Mouse (Mus musculus): ENCODE measurements around the gene Tmem178. TPM values are rescaled to one million over a fixed set of nuclear protein-coding genes. Genes with fewer than 3 reads are reported as not detected.

The Tmem178 gene
- total RNA-seq, 2 experiments from 2014 or later: 101 to 111 TPM

DNA sequence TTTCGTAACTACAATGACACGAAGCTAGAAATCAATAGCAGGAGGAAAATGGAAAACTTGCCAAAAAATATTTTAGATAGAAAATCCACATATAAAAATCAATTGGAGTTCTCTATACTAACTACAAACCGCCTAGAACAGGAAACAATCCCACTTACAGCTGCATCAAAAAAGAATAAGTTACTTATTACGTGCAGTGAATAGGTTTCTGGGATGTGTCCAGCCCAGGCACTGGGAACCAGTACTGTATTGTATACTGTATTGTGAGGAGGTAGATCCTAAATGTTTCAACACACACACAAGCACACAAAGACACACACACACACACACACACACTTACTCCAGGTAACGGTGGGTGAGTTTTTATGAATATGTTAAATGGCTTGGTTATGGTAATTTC, 32.8 kb downstream of the Tmem178 start:
- Histone ChIP-seq H3K4me3 (no peak overlapping the region), H3K27ac (no peak overlapping the region)
- no peak for TF ChIP-seq CTCF (conservative IDR thresholded peaks at IDR 0.05)
- DNase-seq (ENCODE audit: low spot score in 2 of 2): no peak

DNA sequence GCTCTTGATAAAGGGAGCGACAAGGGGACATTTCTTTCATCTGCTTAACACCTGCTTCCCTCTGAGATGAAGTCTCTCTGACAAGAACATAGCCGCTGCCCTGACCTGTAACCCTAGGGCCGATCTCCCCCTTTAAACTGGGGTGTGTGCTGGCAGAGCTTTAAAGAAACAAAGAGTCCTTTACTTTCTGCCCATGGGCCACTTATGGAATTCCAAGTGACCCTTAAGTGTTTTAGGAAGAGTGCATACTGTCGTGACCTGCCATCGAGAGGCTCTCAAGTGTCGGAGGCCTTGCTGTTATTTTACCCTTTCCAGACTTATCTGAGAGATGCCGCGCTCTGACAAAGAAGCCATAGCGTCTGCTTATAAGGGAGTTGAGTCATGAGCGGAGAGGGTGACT, 35.7 kb downstream of the Tmem178 start:
- Histone ChIP-seq H3K4me3 (no peak overlapping the region), H3K27ac (peak overlapping the region; percentile 7; the same call in 1 of the 2 replicates)
- TF ChIP-seq CTCF (conservative IDR thresholded peaks at IDR 0.05): no peak
- DNase-seq (ENCODE audit: low spot score in 2 of 2): no peak

GRCm38 (mm10) chr17:80981721-80982411, 37.4 kb downstream of the Tmem178 start:
- H3K27ac ChIP-seq: peak overlapping the region; percentile 92
- peak in 1 of 2 experiments; percentile 34 for DNase-seq (ENCODE audit: low spot score in 2 of 2)
- TF ChIP-seq CTCF (conservative IDR thresholded peaks at IDR 0.05): no peak
- H3K4me3 ChIP-seq: peak overlapping the region; percentile 6; the same call in 1 of the 2 replicates

GRCm38 (mm10) chr17:80982412-80982787, 38.0 kb downstream of the Tmem178 start:
- TF ChIP-seq CTCF (conservative IDR thresholded peaks at IDR 0.05): peak; percentile 97
- Histone ChIP-seq H3K4me3 (peak overlapping the region; percentile 23), H3K27ac (peak overlapping the region; percentile 92)
- peak; percentile 93 to 95 for DNase-seq (ENCODE audit: low spot score in 2 of 2)

DNA sequence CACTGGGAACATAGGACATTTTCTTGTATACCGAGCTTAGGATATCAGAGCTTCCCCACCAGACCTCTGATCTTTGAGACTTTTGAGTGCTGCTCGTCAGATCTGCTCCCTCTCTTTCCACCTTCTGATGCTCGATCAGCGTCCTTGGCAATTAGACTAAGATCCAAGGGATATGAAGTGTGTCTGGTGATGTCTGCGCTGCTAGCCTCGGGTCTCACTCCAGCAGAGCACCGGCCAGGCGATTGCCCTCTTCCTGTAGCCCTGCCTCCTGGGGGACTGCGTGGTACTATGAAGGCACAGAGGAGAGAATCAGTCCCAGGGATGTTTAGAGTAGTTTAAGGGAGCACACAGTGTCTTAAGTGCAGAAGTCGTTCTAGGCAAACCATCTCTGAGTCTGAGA, 38.5 kb downstream of the Tmem178 start:
- DNase-seq (ENCODE audit: low spot score in 2 of 2): no peak
- Histone ChIP-seq H3K27ac (peak overlapping the region; percentile 92), H3K4me3 (peak overlapping the region; percentile 23)
- TF ChIP-seq CTCF (conservative IDR thresholded peaks at IDR 0.05): no peak

DNA sequence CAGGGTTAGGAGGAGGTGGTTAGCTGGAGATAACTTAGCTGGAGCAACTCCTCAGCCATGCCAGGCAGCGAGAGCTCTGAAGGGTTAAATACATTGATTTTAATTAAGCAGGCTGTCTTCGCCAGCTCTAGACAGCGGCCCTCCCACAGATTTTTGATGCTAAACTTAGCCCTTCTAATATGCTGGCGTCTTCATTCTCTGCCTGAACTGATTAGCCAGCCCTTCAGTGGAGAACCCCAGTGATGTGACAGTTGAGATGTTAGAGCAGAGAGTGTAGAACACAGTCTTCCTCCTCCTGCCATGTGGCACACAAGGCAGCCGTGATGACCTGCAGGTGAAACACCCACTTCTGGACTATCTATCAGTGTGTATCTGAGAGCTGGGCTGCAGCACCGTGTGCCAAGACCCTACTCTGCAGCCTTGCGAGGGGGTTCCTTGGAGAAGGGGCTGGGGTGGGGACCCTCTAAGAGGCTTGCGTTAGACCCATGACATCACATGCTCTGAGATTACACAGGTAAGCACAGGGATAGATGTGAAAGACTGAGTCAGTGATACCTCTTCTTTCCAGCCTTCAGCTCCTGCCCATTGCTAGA, 47.2 kb downstream of the Tmem178 start:
- DNase-seq (ENCODE audit: low spot score in 2 of 2): no peak
- no peak overlapping the region for H3K27ac ChIP-seq
- no peak for TF ChIP-seq CTCF (conservative IDR thresholded peaks at IDR 0.05)

GRCm38 (mm10) chr17:80997226-80997625, 52.8 kb downstream of the Tmem178 start:
- no peak for TF ChIP-seq CTCF (conservative IDR thresholded peaks at IDR 0.05)
- Histone ChIP-seq H3K4me3 (no peak overlapping the region), H3K27ac (0 out of 2 replicates have a peak overlapping the region, but pooled peaks have one; percentile 18)
- DNase-seq (ENCODE audit: low spot score in 2 of 2): no peak

More for the DNA sequence above, 47.2 kb downstream of the Tmem178 start:
- H3K4me3 ChIP-seq: no peak overlapping the region

GRCm38 (mm10) chr17:80998958-80999357, 54.5 kb downstream of the Tmem178 start:
- Histone ChIP-seq H3K27ac (no peak overlapping the region), H3K4me3 (no peak overlapping the region)
- TF ChIP-seq CTCF (conservative IDR thresholded peaks at IDR 0.05): no peak
- DNase-seq (ENCODE audit: low spot score in 2 of 2): no peak

- TF ChIP-seq CTCF (conservative IDR thresholded peaks at IDR 0.05): no peak
- no peak overlapping the region for H3K27ac ChIP-seq
- DNase-seq (ENCODE audit: low spot score in 2 of 2): no peak
- no peak overlapping the region for H3K4me3 ChIP-seq
These were observed 56.6 kb downstream of the Tmem178 start for GRCm38 (mm10) chr17:81001010-81001409.

DNA sequence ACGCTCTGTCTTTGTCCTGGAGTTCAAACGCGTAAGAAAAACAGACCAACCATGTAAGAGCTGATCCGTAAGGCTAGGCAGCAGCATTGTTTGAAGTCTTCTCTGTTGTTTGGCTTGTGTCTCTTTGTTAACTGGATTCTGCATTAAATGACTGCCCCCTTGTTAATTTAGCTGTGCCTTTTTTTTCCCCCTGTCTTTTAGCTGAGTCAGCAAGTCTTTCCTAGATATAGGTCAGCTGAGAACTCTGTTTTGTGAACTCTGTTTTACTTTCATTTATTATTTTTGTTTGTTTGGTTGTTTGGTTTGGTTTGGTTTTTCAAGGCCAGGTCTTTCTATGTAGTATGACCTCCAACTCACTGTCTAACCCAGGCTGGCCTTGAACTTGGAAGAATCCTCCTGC, 57.2 kb downstream of the Tmem178 start:
- DNase-seq (ENCODE audit: low spot score in 2 of 2): no peak
- Histone ChIP-seq H3K27ac (no peak overlapping the region), H3K4me3 (no peak overlapping the region)
- TF ChIP-seq CTCF (conservative IDR thresholded peaks at IDR 0.05): no peak

DNA sequence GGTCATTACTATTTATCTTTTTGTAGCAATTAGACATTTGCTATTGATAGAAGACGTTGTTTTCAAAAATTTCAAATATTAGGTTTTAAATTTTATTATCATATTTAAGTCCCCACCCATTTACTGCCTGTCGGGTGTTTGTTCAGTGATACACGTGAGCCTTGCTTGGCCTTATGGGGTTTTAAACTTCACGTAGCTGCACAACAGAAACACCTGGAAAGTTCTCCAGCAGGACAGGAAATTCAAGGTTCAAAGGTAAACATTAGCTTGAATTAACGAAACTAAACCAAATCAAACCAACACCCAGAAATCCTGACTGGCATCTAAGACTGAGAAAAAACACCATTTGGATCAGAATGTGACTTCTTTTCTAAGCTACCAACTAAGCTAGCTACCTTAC, 57.7 kb downstream of the Tmem178 start:
- no peak for TF ChIP-seq CTCF (conservative IDR thresholded peaks at IDR 0.05)
- Histone ChIP-seq H3K27ac (no peak overlapping the region), H3K4me3 (no peak overlapping the region)
- no peak for DNase-seq (ENCODE audit: low spot score in 2 of 2)

DNA sequence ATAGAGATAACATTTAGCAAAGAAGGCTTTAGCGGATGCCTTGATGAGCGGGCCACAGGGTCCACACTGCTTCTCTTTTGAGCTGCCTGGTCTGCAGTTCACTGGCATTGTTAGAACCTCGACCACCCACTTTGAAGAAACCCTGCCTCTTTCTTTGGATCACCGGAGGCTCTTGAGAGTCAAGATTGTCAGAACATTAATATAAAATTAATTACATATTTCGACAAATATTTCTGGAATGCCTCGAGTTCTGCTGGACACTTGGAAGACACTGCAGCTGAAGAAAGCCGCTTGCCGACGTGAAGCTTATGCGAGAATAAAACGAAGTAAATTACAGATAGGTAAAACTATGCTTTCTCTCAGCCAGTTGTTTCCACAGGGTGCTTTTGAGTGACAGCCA, 60.0 kb downstream of the Tmem178 start:
- H3K4me3 ChIP-seq: no peak overlapping the region
- no peak for TF ChIP-seq CTCF (conservative IDR thresholded peaks at IDR 0.05)
- DNase-seq (ENCODE audit: low spot score in 2 of 2): no peak
- no peak overlapping the region for H3K27ac ChIP-seq

GRCm38 (mm10) chr17:81005292-81005691, 60.9 kb downstream of the Tmem178 start:
- TF ChIP-seq CTCF (conservative IDR thresholded peaks at IDR 0.05): no peak
- DNase-seq (ENCODE audit: low spot score in 2 of 2): no peak
- H3K27ac ChIP-seq: no peak overlapping the region
- no peak overlapping the region for H3K4me3 ChIP-seq

- DNase-seq (ENCODE audit: low spot score in 2 of 2): no peak
- no peak overlapping the region for H3K4me3 ChIP-seq
- no peak overlapping the region for H3K27ac ChIP-seq
- TF ChIP-seq CTCF (conservative IDR thresholded peaks at IDR 0.05): no peak
These were observed 64.7 kb downstream of the Tmem178 start for GRCm38 (mm10) chr17:81009112-81009511.
